Mouse (Mus musculus) MEL (cell line): ENCODE data around the gene Snap23. TPM values are rescaled to one million over a fixed set of nuclear protein-coding genes. Genes with fewer than 3 reads are reported as not detected.
A peak's percentile ranks its signal among the peaks of the same experiment; 100 is the strongest.

Source experiments
- DNase-seq: peaks from one replicate; pipeline ENCODE4 v3.0.0; 2011; ENCODE audit warnings: low read depth, low spot score
- H3K27ac ChIP-seq: 2 replicates; pipeline ENCODE4 v1.5.1; 2012; ENCODE audit warnings: low read depth, mild to moderate bottlenecking, control low read depth, low read length, moderate library complexity; ENCODE audit not compliant: control insufficient read depth
- H3K27me3 ChIP-seq, 2 experiments: fragments of 150-350 bp in 1 of 2; sonication (generic) in 1 of 2; 2 replicates each; pipeline ENCODE4 v1.6.1; 2012; ENCODE audit warnings: low read length in 2 of 2, mild to moderate bottlenecking in 2 of 2, improper control_type of control experiment in 1 of 2, moderate library complexity in 1 of 2; ENCODE audit not compliant: insufficient read depth in 2 of 2, control insufficient read depth in 1 of 2
- H3K36me3 ChIP-seq, 2 experiments: 2 replicates each; pipeline ENCODE4 v1.6.1; 2012 to 2014; ENCODE audit warnings: low read length in 2 of 2, improper control_type of control experiment in 1 of 2, inconsistent platforms in 1 of 2, mild to moderate bottlenecking in 1 of 2; ENCODE audit not compliant: insufficient read depth in 2 of 2, control insufficient read depth in 1 of 2
- H3K4me1 ChIP-seq, 2 experiments: fragments of 150-350 bp in 1 of 2; sonication (generic) in 1 of 2; 2 replicates each; pipeline ENCODE4 v1.6.1; 2012; ENCODE audit warnings: low read length in 2 of 2, improper control_type of control experiment in 1 of 2, mild to moderate bottlenecking in 1 of 2; ENCODE audit not compliant: insufficient read depth in 2 of 2, control insufficient read depth in 1 of 2
- H3K4me3 ChIP-seq, 2 experiments: fragments of 150-350 bp in 1 of 2; sonication (generic) in 1 of 2; 2 replicates each; pipeline ENCODE4 v1.5.1; 2012; ENCODE audit warnings: low read depth in 2 of 2, low read length in 2 of 2, mild to moderate bottlenecking in 2 of 2, moderate library complexity in 2 of 2, control low read depth in 1 of 2, improper control_type of control experiment in 1 of 2; ENCODE audit not compliant: control insufficient read depth in 1 of 2, insufficient read depth in 1 of 2
- H3K79me2 ChIP-seq: 2 replicates; pipeline ENCODE4 v1.6.1; 2012; ENCODE audit warnings: mild to moderate bottlenecking, low read length, moderate library complexity; ENCODE audit not compliant: control insufficient read depth, poor library complexity, insufficient read depth
- H3K9ac ChIP-seq: 2 replicates; pipeline ENCODE4 v1.6.1; 2012; ENCODE audit warnings: low read depth, mild to moderate bottlenecking, control low read depth, low read length, moderate library complexity; ENCODE audit not compliant: control insufficient read depth, poor library complexity, severe bottlenecking
- H3K9me3 ChIP-seq: fragments of 150-350 bp; sonication (generic); replicated peaks from 2 replicates; pipeline ENCODE4 v1.6.1; 2012; ENCODE audit warnings: mild to moderate bottlenecking, low read length, improper control_type of control experiment, moderate library complexity; ENCODE audit not compliant: insufficient read depth
- CHD2 ChIP-seq: IDR thresholded peaks from 2 replicates; pipeline ENCODE4 v1.6.1; 2011; ENCODE audit warnings: low read length, improper control_type of control experiment
- CTCF ChIP-seq, 3 experiments: IDR thresholded peaks in 2 of 3; conservative IDR thresholded peaks in 1 of 3; 2 replicates each; pipeline ENCODE4 v1.5.1; 2011 to 2012; ENCODE audit warnings: low read length in 3 of 3, low read depth in 2 of 3, mild to moderate bottlenecking in 2 of 3, improper control_type of control experiment in 1 of 3, inconsistent platforms in 1 of 3, mixed read lengths in 1 of 3, moderate library complexity in 1 of 3; ENCODE audit not compliant: control insufficient read depth in 1 of 3, insufficient read depth in 1 of 3, poor library complexity in 1 of 3, severe bottlenecking in 1 of 3
- ETS1 ChIP-seq: IDR thresholded peaks from 2 replicates; pipeline ENCODE4 v1.6.1; 2012; ENCODE audit warnings: low read depth, mild to moderate bottlenecking, inconsistent platforms, low read length, improper control_type of control experiment, moderate library complexity
- GATA1 ChIP-seq: IDR thresholded peaks from 2 replicates; pipeline ENCODE4 v1.6.1; 2011; ENCODE audit warnings: low read depth, low read length, improper control_type of control experiment
- MAZ ChIP-seq: IDR thresholded peaks from 2 replicates; pipeline ENCODE4 v1.6.1; 2012; ENCODE audit warnings: low read depth, mild to moderate bottlenecking, inconsistent platforms, low read length, improper control_type of control experiment
- MXI1 ChIP-seq: IDR thresholded peaks from 2 replicates; pipeline ENCODE4 v1.6.1; 2011; ENCODE audit warnings: mild to moderate bottlenecking, low read depth, low read length, improper control_type of control experiment
- NRF1 ChIP-seq: IDR thresholded peaks from 2 replicates; pipeline ENCODE4 v1.6.1; 2014; ENCODE audit warnings: low read depth, mild to moderate bottlenecking, inconsistent platforms, low read length, improper control_type of control experiment, moderate library complexity; ENCODE audit not compliant: poor library complexity, insufficient read depth, severe bottlenecking
- SIN3A ChIP-seq: IDR thresholded peaks from 2 replicates; pipeline ENCODE4 v1.6.1; 2012; ENCODE audit warnings: low read length, improper control_type of control experiment, inconsistent platforms
- TAL1 ChIP-seq: IDR thresholded peaks from 2 replicates; pipeline ENCODE4 v1.6.1; 2012; ENCODE audit warnings: mild to moderate bottlenecking, inconsistent platforms, low read length, moderate library complexity, mixed read lengths
- TBP ChIP-seq: IDR thresholded peaks from 2 replicates; pipeline ENCODE4 v1.8.0; 2011; ENCODE audit warnings: low read depth, low read length, improper control_type of control experiment
- USF1 ChIP-seq: IDR thresholded peaks from 2 replicates; pipeline ENCODE4 v1.6.1; 2014; ENCODE audit warnings: low read depth, mild to moderate bottlenecking, inconsistent platforms, low read length, improper control_type of control experiment, moderate library complexity
- ZC3H11A ChIP-seq: IDR thresholded peaks from 2 replicates; pipeline ENCODE4 v1.6.1; 2012; ENCODE audit warnings: low read depth, mild to moderate bottlenecking, inconsistent platforms, low read length, improper control_type of control experiment
- ZKSCAN1 ChIP-seq: IDR thresholded peaks from 2 replicates; pipeline ENCODE4 v1.6.1; 2012; ENCODE audit warnings: low read depth, mild to moderate bottlenecking, inconsistent platforms, low read length, improper control_type of control experiment, moderate library complexity
- ZNF384 ChIP-seq: IDR thresholded peaks from 2 replicates; pipeline ENCODE4 v1.6.1; 2012; ENCODE audit warnings: low read depth, mild to moderate bottlenecking, inconsistent platforms, low read length, improper control_type of control experiment
- polyA plus RNA-seq, 2 experiments: library from polyadenylated mRNA; stranded (reverse) in 1 of 2; unstranded in 1 of 2; fragments of >175 nt in 1 of 2; fragments of >200 nt in 1 of 2; gene quantifications; 2 replicates each; pipeline versions ENCODE4 v1.2.1 to v1.2.4; 2012; ENCODE audit warnings: low replicate concordance in 2 of 2, low read depth in 1 of 2; ENCODE audit not compliant: insufficient read length in 2 of 2, insufficient read depth in 1 of 2, missing spikeins in 1 of 2
- total RNA-seq: library from RNA; depleted of rRNA; stranded (reverse); fragments of 300-350 nt; gene quantifications from 2 replicates; pipeline ENCODE4 v1.2.3, GENCODE M21; 2012

The Snap23 gene
- total and polyA plus RNA-seq, 3 experiments, result 50.8 to 81.5 TPM; not detected in 1

- Histone ChIP-seq H3K79me2 (no peaks in the 10 kb centered on the region), H3K36me3 (peaks cover 0 to 28% of the 10 kb centered on the region in 2 experiments; a peak in 2 of 4 replicates), H3K27ac (no peak within 1 kb of the TSS), H3K9me3 (no peaks in the 10 kb centered on the region), H3K4me3 (peak within 1 kb of the TSS; percentile 57 to 99), H3K4me1 (peaks cover 0 to 30% of the 10 kb centered on the region in 2 experiments), H3K27me3 (no peaks in the 10 kb centered on the region), H3K9ac (peak within 1 kb of the TSS; percentile 53)
- DNase-seq, result peak; percentile 99
- peak in 1 of 3 experiments; percentile 18; a peak in 1 of 6 replicates for TF ChIP-seq CTCF (IDR thresholded peaks at IDR 0.05 in 2 of 3, conservative IDR thresholded peaks at IDR 0.05 in 1 of 3; ENCODE audit: control insufficient read depth in 1 of 3, insufficient read depth in 1 of 3, low read depth in 2 of 3, low read length in 3 of 3, poor library complexity in 1 of 3, severe bottlenecking in 1 of 3)
- peak; percentile 76; the same call in 1 of the 2 replicates for TF ChIP-seq ZKSCAN1
- no peak for TF ChIP-seq MXI1
- no peak for TF ChIP-seq ETS1
- peak; percentile 30; the same call in 1 of the 2 replicates for TF ChIP-seq NRF1
- TF ChIP-seq MAZ, result peak; percentile 27; the same call in 1 of the 2 replicates
- no peak for TF ChIP-seq CHD2
- no peak; the same call in 1 of the 2 replicates for TF ChIP-seq SIN3A
- TF ChIP-seq GATA1, result no peak
- TF ChIP-seq ZNF384, result no peak
- no peak for TF ChIP-seq TBP
- no peak for TF ChIP-seq USF1
- TF ChIP-seq, all 39 proteins: peak for 4
These were observed 61.6 kb downstream of the Snap23 start, which contains the start of gene Stard9 for GRCm38 (mm10) chr2:120628886-120629735. TSS of gene Stard9 (plus strand) at chr2:120629121.

- DNase-seq, result no peak
- no peak overlapping the region for H3K27ac ChIP-seq
- no peaks in the 10 kb centered on the region for H3K79me2 ChIP-seq
- H3K9me3 ChIP-seq, result no peaks in the 10 kb centered on the region
- no peaks in the 10 kb centered on the region for H3K27me3 ChIP-seq
- no peak overlapping the region for H3K4me3 ChIP-seq
- no peak for TF ChIP-seq TAL1
- TF ChIP-seq ZC3H11A, result no peak
- no peak for TF ChIP-seq NRF1
- H3K4me1 ChIP-seq, result peaks cover 0 to 30% of the 10 kb centered on the region in 2 experiments
- H3K36me3 ChIP-seq, result peaks cover 0 to 28% of the 10 kb centered on the region in 2 experiments; a peak in 2 of 4 replicates
- no peak overlapping the region for H3K9ac ChIP-seq
These were observed 62.8 kb downstream of the Snap23 start for GRCm38 (mm10) chr2:120630246-120630645.
